ENCODE assay signal across 8 mouse cellular contexts in the genomic region with DNA sequence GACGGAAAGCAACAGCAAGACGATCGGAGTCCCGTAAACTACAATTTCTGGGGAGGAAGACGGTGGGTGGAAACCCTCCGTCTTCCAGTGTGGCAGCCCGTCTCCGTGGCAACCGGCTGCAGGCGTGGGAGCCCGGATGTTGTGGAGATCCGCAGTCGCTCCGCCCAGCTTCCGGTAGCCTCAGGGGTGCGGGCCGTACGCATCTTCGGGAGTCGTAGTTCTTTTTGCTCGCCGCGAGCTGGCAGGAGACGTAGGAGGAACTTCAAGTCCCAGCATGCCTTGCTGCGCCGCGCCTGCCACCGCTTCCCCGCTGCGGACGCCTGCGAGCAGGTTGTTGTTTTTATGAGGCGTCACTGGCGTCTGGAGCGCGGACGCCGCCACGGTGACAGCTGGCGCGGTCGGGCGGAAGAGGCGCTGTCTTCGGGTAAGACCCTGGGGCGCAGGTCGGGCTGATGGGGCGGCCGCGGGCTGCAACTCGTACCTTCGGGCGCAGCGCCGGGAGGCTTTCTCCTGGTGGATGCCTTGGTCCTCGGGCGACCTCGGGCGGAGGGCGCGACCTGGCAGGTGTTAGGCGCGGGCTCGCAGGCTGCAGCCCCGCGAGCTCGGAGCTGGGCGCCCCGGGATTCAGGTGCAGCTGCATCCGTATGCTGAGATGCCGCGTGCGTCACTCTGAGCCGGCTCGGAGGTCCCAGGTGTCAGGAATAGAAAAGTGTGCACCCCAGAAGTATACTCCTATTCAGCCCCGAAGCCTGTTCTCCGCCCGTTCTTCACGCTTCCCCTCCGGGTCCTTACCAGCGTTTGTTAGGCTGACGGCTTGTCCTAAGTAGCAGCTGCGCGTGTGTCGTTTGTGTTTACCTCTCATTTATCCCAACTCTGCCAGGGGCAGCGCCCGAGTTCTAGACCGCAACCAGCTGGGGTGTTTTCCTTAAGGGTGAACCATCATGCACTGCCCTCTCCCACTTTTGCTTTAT. TPM values are rescaled to one million over a fixed set of nuclear protein-coding genes. Genes with fewer than 3 reads are reported as not detected.
DNase-seq lines count a peak whose midpoint lies in the region; ATAC-seq and TF ChIP-seq lines count a peak whose summit lies in the region.

Gene Ccpg1os (minus strand): TSS at position 133 of the 971 bp plus-strand sequence.
Gene Ccpg1 (plus strand): TSS at position 180 of the 971 bp plus-strand sequence.

- peak within 1 kb of the TSS; percentile 83 for H3K4me2 ChIP-seq in hindbrain, embryonic 13.5 days

- TF ChIP-seq CTCF in Patski (IDR thresholded peaks at IDR 0.05) = peak; percentile 53

- WGBS in hindbrain, embryonic 13.5 days = under 1% methylated on average over 88 of the region's 88 CpGs

- H3K36me3 ChIP-seq in hindbrain, embryonic 13.5 days = no peaks in the 10 kb centered on the region

- H3K9me3 ChIP-seq in hindbrain, embryonic 13.5 days = no peaks in the 10 kb centered on the region

- ATAC-seq in Patski = peak; percentile 94
- peak; percentile 100 for ATAC-seq in hindbrain, embryonic 13.5 days (ENCODE audit: low FRiP score)

- H3K9ac ChIP-seq in hindbrain, embryonic 13.5 days = peak within 1 kb of the TSS; percentile 91

- in situ Hi-C loops in Patski (cut with MboI; ENCODE audit: low pct_unique_long_range_greater_than_20kb) = no loop called here

- peaks cover 25% of the 10 kb centered on the region for H3K4me1 ChIP-seq in hindbrain, embryonic 13.5 days (replicated peaks)

- H3K27me3 ChIP-seq in Patski = no peaks in the 10 kb centered on the region
- no peaks in the 10 kb centered on the region for H3K27me3 ChIP-seq in hindbrain, embryonic 13.5 days

- peak; percentile 82 for DNase-seq in Patski (ENCODE audit: low read depth, low spot score)
- peak; percentile 97 for DNase-seq in cerebellum, postnatal 14 days
- DNase-seq in frontal cortex, postnatal 14 days (ENCODE audit: low spot score in 2 of 2) = peak; percentile 95 to 98
- DNase-seq in layer of hippocampus, postnatal 25 days (ENCODE audit: extremely low spot score in 1 of 2, low spot score in 1 of 2) = peak; percentile 86 to 87
- peak; percentile 98 for DNase-seq in lung, postnatal 25 days (ENCODE audit: low spot score)
- DNase-seq in retina, embryonic 14.5 days (ENCODE audit: low spot score) = peak; percentile 98
- peak; percentile 96 for DNase-seq in thymus, postnatal 4 days

- peak within 1 kb of the TSS; percentile 93 for H3K27ac ChIP-seq in hindbrain, embryonic 13.5 days

- POLR2A ChIA-PET in Patski (lab: Charles Lee) = interaction anchor here (1.0 kb wide), 1 partner anchor 10 kb away, joined by 3 read pairs; no protein-coding TSS in a partner anchor

- H3K4me3 ChIP-seq in hindbrain, embryonic 13.5 days = peak within 1 kb of the TSS; percentile 87

- CTCF ChIA-PET in Patski (lab: Charles Lee) = interaction anchor here (1.2 to 1.9 kb wide), 3 partner anchors 10 to 13 kb away, joined by 4 read pairs; no protein-coding TSS in a partner anchor

RNA-seq across cellular contexts. Expression of gene Ccpg1os, which starts in this region (rescaled TPM):
- 24.3 TPM for polyA plus RNA-seq in Patski (2021)
- polyA plus RNA-seq in hindbrain, embryonic 13.5 days (2015; fragmentation: Nextera tagmentation; extraction: Ambion mirVana) = 29.9 and 33.7 TPM in 2 replicates
- 10 to 100 TPM in 1 of 2 experiments, 1 to 10 TPM in 1; 9.9 to 11.1 TPM for total RNA-seq in layer of hippocampus, postnatal 25 days (2021)

RNA-seq across cellular contexts. Expression of gene Ccpg1, which starts in this region (rescaled TPM):
- 63.2 TPM for polyA plus RNA-seq in Patski (2021)
- 42.7 and 43.9 TPM in 2 replicates for polyA plus RNA-seq in hindbrain, embryonic 13.5 days (2015; fragmentation: Nextera tagmentation; extraction: Ambion mirVana)
- total RNA-seq in layer of hippocampus, postnatal 25 days (2021) = 100 to 1,000 TPM; 134 to 158 TPM

Comparison
In these comparisons a context has a peak if more than half of its experiments do, and no peak if none do; other contexts are left out.
1. Peak in every context shown above with its lines: DNase-seq, ATAC-seq, H3K4me3 ChIP-seq and H3K27ac ChIP-seq.